Mouse (Mus musculus) left cerebral cortex, postnatal 14 days (tissue): ENCODE results near the gene Tceanc. TPM values are rescaled to one million over a fixed set of nuclear protein-coding genes. Genes with fewer than 3 reads are reported as not detected.
"Not testable (repeated sequence)": the region's sequence is repeated elsewhere in the genome, so short reads cannot be mapped to it uniquely, and the experiment has no call there.

ENCODE experiments used
- DNase-seq, 2 experiments: peaks; one replicate each; pipeline ENCODE4 v3.0.0; 2021 to 2022; ENCODE audit warnings: low spot score in 2 of 2, mixed read lengths in 1 of 2
- intact Hi-C: fragments of 180-260 bp; cut with DNase I; formaldehyde crosslinking; loops from one replicate; pipeline ENCODE4 v1.15.1; 2025
- long read RNA-seq, 2 experiments: library from polyadenylated mRNA; stranded (forward); transcript quantifications; one replicate each; pipeline ENCODE4 v2.0.0; 2021
- total RNA-seq, 2 experiments: library from RNA; stranded (reverse); gene quantifications; 2 replicates each; pipeline ENCODE4 v1.2.3; 2021

Tceanc gene
- 1 to 10 TPM; 1.6 to 2.5 TPM for total RNA-seq
- long read RNA-seq, experiment 1, full-length matches to known transcripts, result 4 of 4 reads
- long read RNA-seq, experiment 1, partial matches to known transcripts, result 0 of 4 reads
- long read RNA-seq, experiment 1, other reads (novel, unspliced or antisense), result 0 of 4 reads
- long read RNA-seq, experiment 2, full-length matches to known transcripts, result 2 of 2 reads
- long read RNA-seq, experiment 2, partial matches to known transcripts, result 0 of 2 reads
- long read RNA-seq, experiment 2, other reads (novel, unspliced or antisense), result 0 of 2 reads

- intact Hi-C loops, result no loop called here
Observed at GRCm38 (mm10) chrX:166518345-166518744, at the start of gene Tceanc. TSS of gene Tceanc (minus strand) at chrX:166518567.

GRCm38 (mm10) chrX:166565983-166566382, 47.6 kb upstream of the Tceanc start:
- DNase-seq, result no peak
- intact Hi-C loops, result no loop called here

More at GRCm38 (mm10) chrX:166518345-166518744, at the start of gene Tceanc:
- DNase-seq, result no peak

DNA sequence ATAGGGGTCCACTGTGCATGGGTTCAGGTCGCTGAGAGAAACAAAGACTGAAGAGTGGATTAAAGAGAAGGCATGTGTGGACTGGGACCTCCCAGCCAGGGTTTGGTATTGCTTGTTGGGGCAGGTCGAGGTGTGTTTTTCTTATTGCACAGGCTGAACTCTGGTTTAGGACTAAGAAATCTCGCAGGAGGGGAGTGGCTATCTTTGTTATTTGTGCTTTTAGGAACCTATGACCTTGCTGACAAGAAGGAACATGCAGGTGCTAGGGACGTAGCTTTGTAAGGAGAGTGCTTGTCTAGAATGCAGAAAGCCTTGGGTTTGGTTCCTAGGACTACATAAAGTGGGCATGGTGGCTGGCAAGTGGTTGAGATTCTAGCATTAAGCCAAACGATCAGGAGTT, 47.0 kb upstream of the Tceanc start:
- intact Hi-C loops, result no loop called here
- no peak for DNase-seq

- DNase-seq, result no peak
- intact Hi-C loops, result no loop called here
Observed at GRCm38 (mm10) chrX:166564900-166565299, 46.5 kb upstream of the Tceanc start.

GRCm38 (mm10) chrX:166559333-166559732, 41.0 kb upstream of the Tceanc start:
- intact Hi-C loops, result no loop called here
- DNase-seq, result peak in 1 of 2 experiments; percentile 1

DNA sequence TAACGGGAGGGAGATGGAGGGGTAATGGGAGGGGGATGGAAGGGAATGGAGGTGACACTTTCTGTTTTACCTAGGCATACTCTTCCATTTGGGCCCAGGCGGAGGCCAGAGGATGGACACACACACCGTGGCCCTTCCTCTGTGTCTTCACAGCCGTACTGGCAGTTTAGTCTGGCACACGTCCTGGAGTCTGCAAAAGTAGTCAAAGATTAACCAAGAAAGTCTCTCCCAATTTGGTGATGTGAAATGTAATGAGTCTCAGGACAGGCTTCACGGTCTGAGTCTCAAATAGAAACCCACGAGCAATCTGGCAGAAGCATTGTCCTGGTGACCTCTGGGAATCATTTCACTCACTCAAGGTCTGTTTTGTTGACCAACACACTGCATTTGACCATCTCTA, 34.0 kb upstream of the Tceanc start:
- no peak for DNase-seq
- intact Hi-C loops, result no loop called here

DNA sequence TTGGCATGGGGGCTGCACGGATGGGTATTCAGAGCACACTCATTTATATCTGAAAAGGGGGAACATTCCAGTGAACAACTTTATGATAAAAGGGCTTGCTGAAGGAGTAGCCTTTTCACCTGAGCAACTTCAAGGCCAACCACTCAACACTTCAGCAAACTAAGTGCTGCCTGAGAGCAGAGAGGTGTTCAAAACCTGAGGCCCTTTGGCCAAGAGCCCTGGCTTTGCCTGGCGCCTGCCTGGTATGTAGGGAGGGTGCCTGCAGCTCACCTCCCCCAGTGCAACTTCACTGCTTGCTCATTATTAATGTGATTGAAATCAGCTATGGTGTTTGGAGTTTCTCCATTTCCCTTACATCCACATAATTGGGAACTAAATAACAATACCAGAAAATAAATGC, 28.1 kb upstream of the Tceanc start:
- intact Hi-C loops, result no loop called here
- DNase-seq, result no peak

- DNase-seq, result no peak
- intact Hi-C loops, result no loop called here
Observed at GRCm38 (mm10) chrX:166535138-166535537, 16.8 kb upstream of the Tceanc start.

- intact Hi-C loops, result no loop called here
- DNase-seq, result no peak
Observed at GRCm38 (mm10) chrX:166533432-166533831, 15.1 kb upstream of the Tceanc start.

GRCm38 (mm10) chrX:166531671-166532070, 13.3 kb upstream of the Tceanc start:
- intact Hi-C loops, result no loop called here
- DNase-seq, result no peak

DNA sequence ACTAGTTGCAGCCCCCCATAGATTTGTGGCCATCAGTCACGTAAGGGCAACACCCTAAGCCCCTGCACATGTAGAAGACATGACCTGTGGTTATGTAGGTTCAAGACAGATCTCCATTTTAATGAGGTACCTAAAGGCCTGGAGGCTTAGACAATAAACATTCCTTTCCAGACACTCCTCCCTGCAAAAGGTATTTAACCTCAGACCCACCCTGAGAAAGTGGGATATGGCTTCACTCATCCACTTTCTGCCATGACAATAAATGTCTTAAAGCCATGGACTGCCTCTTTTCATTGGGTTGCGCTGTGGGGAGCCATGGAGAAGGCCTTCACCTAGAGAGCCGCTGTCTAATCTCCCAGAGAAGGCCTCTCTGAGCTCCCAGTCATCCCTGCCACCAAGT, 9.8 kb upstream of the Tceanc start:
- intact Hi-C loops, result no loop called here
- no peak for DNase-seq

- intact Hi-C loops, result no loop called here
- no peak for DNase-seq
Observed at GRCm38 (mm10) chrX:166525637-166526315, 7.4 kb upstream of the Tceanc start.

- no peak for DNase-seq
- intact Hi-C loops, result no loop called here
Observed at GRCm38 (mm10) chrX:166520782-166521181, 2.4 kb upstream of the Tceanc start.

GRCm38 (mm10) chrX:166516631-166517030, 1.7 kb downstream of the Tceanc start:
- no peak for DNase-seq
- intact Hi-C loops, result no loop called here

GRCm38 (mm10) chrX:166515923-166516322, 2.4 kb downstream of the Tceanc start:
- no peak for DNase-seq
- intact Hi-C loops, result no loop called here

DNA sequence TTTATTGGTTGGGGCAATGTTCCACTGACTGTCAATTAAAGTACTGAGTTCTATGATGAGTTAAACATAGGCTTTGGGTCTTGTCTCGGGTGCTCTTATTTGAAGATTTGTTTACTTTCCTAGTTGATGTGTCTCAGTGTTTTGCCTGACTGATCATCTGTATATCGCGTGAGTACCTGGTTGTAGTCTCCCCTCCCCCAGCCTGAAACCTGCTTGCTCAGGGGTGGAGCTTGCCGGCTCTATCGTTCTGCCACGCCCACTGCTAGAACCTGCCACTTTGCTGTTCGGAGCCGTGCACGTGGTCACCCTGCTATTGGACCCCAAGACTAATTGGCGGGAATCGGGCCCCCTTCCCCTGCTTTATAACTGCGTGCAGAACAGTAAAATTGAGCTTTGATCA, 4.3 kb downstream of the Tceanc start:
- intact Hi-C loops, DNase-seq: not testable (repeated sequence)

- no peak for DNase-seq
- intact Hi-C loops, result no loop called here
Observed at GRCm38 (mm10) chrX:166512071-166512470, 6.3 kb downstream of the Tceanc start.

- DNase-seq, result no peak
Observed at GRCm38 (mm10) chrX:166511107-166511506, 7.3 kb downstream of the Tceanc start.

GRCm38 (mm10) chrX:166509761-166510738, 8.3 kb downstream of the Tceanc start:
- intact Hi-C loops, result no loop called here
- DNase-seq, result peak; percentile 89 to 94

More at GRCm38 (mm10) chrX:166511107-166511506, 7.3 kb downstream of the Tceanc start:
- intact Hi-C loops, result no loop called here

- intact Hi-C loops, result no loop called here
- peak in 1 of 2 experiments; percentile 4 for DNase-seq
Observed at GRCm38 (mm10) chrX:166504421-166504820, 13.9 kb downstream of the Tceanc start.
